Mouse (Mus musculus) midbrain, embryonic 14.5 days (tissue): Measurements from ENCODE around the gene Slc1a5. TPM values are rescaled to one million over a fixed set of nuclear protein-coding genes. Genes with fewer than 3 reads are reported as not detected.

ENCODE experiments used
- ATAC-seq: fragments of 200-750 bp; cut with Nextera tagmentation; 2 replicates; pipeline ENCODE4 v1.8.0; 2017; ENCODE audit warnings: moderate number of reproducible peaks, moderate library complexity; ENCODE audit not compliant: low FRiP score, low TSS enrichment
- DNase-seq: peaks from one replicate; pipeline ENCODE4 v3.0.0-alpha.2; 2015
- H3K27ac ChIP-seq: fragments of 300-500 bp; sonication (generic); replicated peaks from 2 replicates; pipeline ENCODE4 v1.5.1; 2014; ENCODE audit warnings: mild to moderate bottlenecking, low read depth, low read length, moderate library complexity
- H3K27me3 ChIP-seq: fragments of 300-500 bp; sonication (generic); 2 replicates; pipeline ENCODE4 v1.6.1; 2014; ENCODE audit warnings: low read length, control low read depth, mixed read lengths; ENCODE audit not compliant: control insufficient read depth, insufficient read depth
- H3K36me3 ChIP-seq: fragments of 300-500 bp; sonication (generic); 2 replicates; pipeline ENCODE4 v1.6.1; 2014; ENCODE audit warnings: low read length, control low read depth; ENCODE audit not compliant: control insufficient read depth, insufficient read depth
- H3K4me1 ChIP-seq: fragments of 300-500 bp; sonication (generic); 2 replicates; pipeline ENCODE4 v1.6.1; 2014; ENCODE audit warnings: mild to moderate bottlenecking, antibody characterized with exemption, low read length, control low read depth; ENCODE audit not compliant: control insufficient read depth, insufficient read depth
- H3K4me2 ChIP-seq: fragments of 300-500 bp; sonication (generic); 2 replicates; pipeline ENCODE4 v1.6.1; 2014; ENCODE audit warnings: mild to moderate bottlenecking, low read length, moderate library complexity
- H3K4me3 ChIP-seq: fragments of 300-500 bp; sonication (generic); replicated peaks from 2 replicates; pipeline ENCODE4 v1.5.1; 2014; ENCODE audit warnings: low read depth, low read length
- H3K9ac ChIP-seq: fragments of 300-500 bp; sonication (generic); replicated peaks from 2 replicates; pipeline ENCODE4 v1.6.1; 2014; ENCODE audit warnings: mild to moderate bottlenecking, low read length, moderate library complexity
- H3K9me3 ChIP-seq: fragments of 300-500 bp; sonication (generic); 2 replicates; pipeline ENCODE4 v1.6.1; 2016; ENCODE audit warnings: low read length, control low read depth, mixed read lengths; ENCODE audit not compliant: control insufficient read depth
- WGBS: fragments of 180-500 bp; shearing (Covaris S2); extraction: QIAGEN DNeasy Blood & Tissue Kit; methylation state at CpG from one replicate; pipeline ENCODE4 v1.1.7; 2014; 5-methylcytosine and 5-hydroxymethylcytosine counted together
- polyA plus RNA-seq: library from polyadenylated mRNA; unstranded; fragments of >200 nt; fragmentation: Nextera tagmentation; extraction: Ambion mirVana; gene quantifications from 2 replicates; pipeline ENCODE4 v1.2.1, GENCODE M21; 2014

Gene Slc1a5
- polyA plus RNA-seq, 1 experiment from 2014 or later = 10.8 TPM

- no peak for DNase-seq
Observed at GRCm38 (mm10) chr7:16810399-16810919, 29.3 kb downstream of the Slc1a5 start.

GRCm38 (mm10) chr7:16810920-16811648 is 29.9 kb downstream of the Slc1a5 start:
- peaks cover 35% of the 10 kb centered on the region for H3K4me1 ChIP-seq
- WGBS = 6% methylated on average over 89 of the region's 90 CpGs
- DNase-seq (peak; percentile 80), ATAC-seq (0 out of 2 replicates have a peak, but pooled peaks have one; percentile 7)
- peaks cover 7% of the 10 kb centered on the region; the same call in 1 of the 2 replicates for H3K27me3 ChIP-seq
- H3K27ac ChIP-seq = peak overlapping the region; percentile 93
- H3K9ac ChIP-seq = peak overlapping the region; percentile 78
- no peaks in the 10 kb centered on the region for H3K9me3 ChIP-seq
- peaks cover 22% of the 10 kb centered on the region; the same call in 1 of the 2 replicates for H3K36me3 ChIP-seq
- H3K4me3 ChIP-seq = peak overlapping the region; percentile 54
- peak overlapping the region; percentile 83 for H3K4me2 ChIP-seq

More at GRCm38 (mm10) chr7:16810399-16810919, 29.3 kb downstream of the Slc1a5 start:
- peak overlapping the region; percentile 93 for H3K27ac ChIP-seq
- no peaks in the 10 kb centered on the region for H3K9me3 ChIP-seq
- H3K36me3 ChIP-seq = peaks cover 22% of the 10 kb centered on the region; the same call in 1 of the 2 replicates
- peak overlapping the region; percentile 78; the same call in 1 of the 2 replicates for H3K9ac ChIP-seq
- H3K4me3 ChIP-seq = peak overlapping the region; percentile 54
- no peak for ATAC-seq
- peaks cover 7% of the 10 kb centered on the region; the same call in 1 of the 2 replicates for H3K27me3 ChIP-seq
- 59% methylated on average over 28 of the region's 28 CpGs for WGBS
- peaks cover 32% of the 10 kb centered on the region for H3K4me1 ChIP-seq
- H3K4me2 ChIP-seq = peak overlapping the region; percentile 83

- DNase-seq = no peak
- no peak for ATAC-seq
- Histone ChIP-seq H3K27me3 (peaks cover 7% of the 10 kb centered on the region; the same call in 1 of the 2 replicates), H3K4me3 (peak overlapping the region; percentile 54), H3K9me3 (no peaks in the 10 kb centered on the region), H3K9ac (peak overlapping the region; percentile 78), H3K4me2 (peak overlapping the region; percentile 83), H3K27ac (peak overlapping the region; percentile 93), H3K4me1 (peaks cover 35% of the 10 kb centered on the region), H3K36me3 (peaks cover 17% of the 10 kb centered on the region; the same call in 1 of the 2 replicates)
- WGBS = 11% methylated on average over 17 of the region's 17 CpGs
Observed at GRCm38 (mm10) chr7:16811649-16812070, 30.5 kb downstream of the Slc1a5 start.

GRCm38 (mm10) chr7:16812505-16812904 is 31.4 kb downstream of the Slc1a5 start:
- whole genome bisulfite sequencing = 88% methylated on average over 2 of the region's 2 CpGs
- ATAC-seq (no peak), DNase-seq (peak; percentile 36)
- Histone ChIP-seq H3K27ac (no peak overlapping the region; the same call in 1 of the 2 replicates), H3K27me3 (peaks cover 7% of the 10 kb centered on the region; the same call in 1 of the 2 replicates), H3K4me1 (peaks cover 39% of the 10 kb centered on the region), H3K9me3 (no peaks in the 10 kb centered on the region), H3K4me3 (no peak overlapping the region), H3K4me2 (0 out of 2 replicates have a peak overlapping the region, but pooled peaks have one; percentile 83), H3K9ac (no peak overlapping the region), H3K36me3 (peaks cover 16% of the 10 kb centered on the region; the same call in 1 of the 2 replicates)

GRCm38 (mm10) chr7:16815351-16815941 is 34.3 kb downstream of the Slc1a5 start, which contains the start of gene Strn4:
TSS of gene Strn4 (plus strand) at chr7:16815889.
- WGBS = 3% methylated on average over 1 of the region's 1 CpGs

GRCm38 (mm10) chr7:16816078-16816474 is 34.9 kb downstream of the Slc1a5 start:
- ATAC-seq = peak; percentile 81
- H3K9ac ChIP-seq = peak overlapping the region; percentile 99
- H3K36me3 ChIP-seq = 0 out of 2 replicates have a peak, but pooled peaks cover 3% of the 10 kb centered on the region
- peak overlapping the region; percentile 98 for H3K4me3 ChIP-seq
- under 1% methylated on average over 51 of the region's 55 CpGs for WGBS
- H3K9me3 ChIP-seq = no peaks in the 10 kb centered on the region
- peak; percentile 98 for DNase-seq
- peaks cover 7% of the 10 kb centered on the region; the same call in 1 of the 2 replicates for H3K27me3 ChIP-seq
- peak overlapping the region; percentile 100 for H3K27ac ChIP-seq
- H3K4me1 ChIP-seq = peaks cover 71% of the 10 kb centered on the region
- peak overlapping the region; percentile 91 for H3K4me2 ChIP-seq

More at GRCm38 (mm10) chr7:16815351-16815941, 34.3 kb downstream of the Slc1a5 start, which contains the start of gene Strn4:
- Histone ChIP-seq H3K4me2 (peak within 1 kb of the TSS; percentile 91), H3K9me3 (no peaks in the 10 kb centered on the region), H3K27ac (peak within 1 kb of the TSS; percentile 100), H3K4me1 (peaks cover 67% of the 10 kb centered on the region), H3K36me3 (0 out of 2 replicates have a peak, but pooled peaks cover 3% of the 10 kb centered on the region), H3K9ac (peak within 1 kb of the TSS; percentile 99), H3K4me3 (peak within 1 kb of the TSS; percentile 98), H3K27me3 (peaks cover 7% of the 10 kb centered on the region; the same call in 1 of the 2 replicates)
- ATAC-seq = peak; percentile 84
- peak; percentile 91 for DNase-seq

- WGBS = under 1% methylated on average over 64 of the region's 64 CpGs
- peak; percentile 36 for ATAC-seq
- H3K9me3 ChIP-seq = no peaks in the 10 kb centered on the region
- peaks cover 7% of the 10 kb centered on the region; the same call in 1 of the 2 replicates for H3K27me3 ChIP-seq
- peak within 1 kb of the TSS; percentile 99 for H3K9ac ChIP-seq
- H3K4me3 ChIP-seq = peak within 1 kb of the TSS; percentile 98
- H3K4me1 ChIP-seq = peaks cover 71% of the 10 kb centered on the region
- peak within 1 kb of the TSS; percentile 100 for H3K27ac ChIP-seq
- 0 out of 2 replicates have a peak, but pooled peaks cover 3% of the 10 kb centered on the region for H3K36me3 ChIP-seq
- peak within 1 kb of the TSS; percentile 91 for H3K4me2 ChIP-seq
- peak; percentile 77 for DNase-seq
Observed at GRCm38 (mm10) chr7:16816475-16817122, 35.5 kb downstream of the Slc1a5 start, which contains the start of gene Fkrp. TSS of gene Fkrp (minus strand) at chr7:16816732.
